Mouse (Mus musculus) lung, adult 18-20 months (tissue): ENCODE data around the gene Gm2244.
"Not testable (repeated sequence)": the region's sequence is repeated elsewhere in the genome, so short reads cannot be mapped to it uniquely, and the experiment has no call there.

Experiments used
- DNase-seq, 2 experiments: peaks; one replicate each; pipeline ENCODE4 v3.0.0; 2022; ENCODE audit warnings: mixed read lengths in 2 of 2

The Gm2244 gene

GRCm38 (mm10) chr14:19549863-19550262, at the start of gene Gm2244:
TSS of gene Gm2244 (minus strand) at chr14:19549963.
- DNase-seq, result not testable (repeated sequence)

GRCm38 (mm10) chr14:19584804-19585667, 35.3 kb upstream of the Gm2244 start, which contains the start of gene Gm2237:
TSS of gene Gm2237 (minus strand) at chr14:19585135.
- DNase-seq, result peak; percentile 15 to 40
